Mouse (Mus musculus): ENCODE results near the gene Fbxw2. TPM values are rescaled to one million over a fixed set of nuclear protein-coding genes. Genes with fewer than 3 reads are reported as not detected.
"Not testable (repeated sequence)": the region's sequence is repeated elsewhere in the genome, so short reads cannot be mapped to it uniquely, and the experiment has no call there.

The Fbxw2 gene
- polyA plus RNA-seq, 1 experiment from 2014 or later, result 61.0 TPM

DNA sequence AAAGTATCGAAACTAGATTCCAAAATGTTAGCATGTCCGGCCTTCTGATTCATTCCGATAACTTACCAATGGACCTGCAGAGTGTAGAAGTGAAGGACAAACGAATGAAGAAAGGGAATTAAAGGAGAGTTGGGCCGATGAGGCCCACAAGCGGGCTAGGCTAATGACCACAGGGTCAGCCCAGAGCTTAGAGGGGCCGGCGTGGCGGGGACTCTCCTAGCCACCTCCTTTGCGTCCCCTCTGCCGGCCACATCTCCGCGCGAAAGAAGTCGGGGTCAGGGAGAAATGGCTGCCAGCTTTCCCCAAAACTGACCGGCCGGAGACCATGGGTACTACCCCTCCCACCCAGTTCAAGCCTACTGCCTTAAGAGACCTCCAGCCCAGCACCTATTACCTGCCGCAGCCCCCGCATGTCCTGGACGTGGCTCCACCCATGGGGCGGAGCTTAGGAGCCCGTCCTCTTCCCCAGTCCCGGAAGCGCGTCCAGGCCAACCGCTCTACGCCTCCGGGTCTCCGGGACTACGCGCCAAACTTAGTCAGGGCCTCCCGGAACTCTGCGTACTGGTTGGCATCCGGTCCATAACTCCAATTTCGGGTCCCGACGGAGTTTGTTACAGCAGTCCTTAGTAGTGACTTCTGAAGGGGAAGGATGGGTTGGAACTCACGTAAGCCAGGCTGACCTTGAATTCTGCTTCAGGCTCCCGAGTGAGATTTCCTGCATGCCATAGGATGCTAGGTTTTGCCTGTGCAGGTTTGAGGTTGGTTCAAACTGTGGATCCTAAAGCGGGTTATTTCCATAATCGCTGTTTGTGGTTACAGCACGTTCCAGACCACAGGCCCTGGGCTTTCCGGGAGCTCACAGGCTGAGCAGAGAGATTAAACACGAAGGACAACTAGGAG, 26.5 kb downstream of the Fbxw2 start, which contains the start of gene Rabepk:
Gene Rabepk, minus strand, starts transcription at position 556 of the 900 bp plus-strand sequence.
- H3K27ac ChIP-seq, result peak within 1 kb of the TSS; percentile 85
- peak within 1 kb of the TSS; percentile 67 for H3K4me3 ChIP-seq (replicated peaks; ENCODE audit: low read depth, low read length)
- no peak for TF ChIP-seq CTCF (IDR thresholded peaks at IDR 0.05; ENCODE audit: low read depth)
- WGBS, result 3% methylated on average over 44 of the region's 44 CpGs
- DNase-seq (ENCODE audit: low spot score) (peak; percentile 93), ATAC-seq (replicated peaks; ENCODE audit: low FRiP score, low read depth) (peak; percentile 80)
- peaks cover 7% of the 10 kb centered on the region; the same call in 1 of the 2 replicates for H3K4me1 ChIP-seq (replicated peaks; ENCODE audit: insufficient read depth, low read length)
- H3K36me3 ChIP-seq (ENCODE audit: insufficient read depth, low read length), result 0 out of 2 replicates have a peak, but pooled peaks cover 8% of the 10 kb centered on the region
- H3K9me3 ChIP-seq (replicated peaks; ENCODE audit: low read length), result no peaks in the 10 kb centered on the region
- H3K27me3 ChIP-seq (ENCODE audit: insufficient read depth, low read length), result no peaks in the 10 kb centered on the region
- H3K4me2 ChIP-seq (ENCODE audit: low read length), result peak within 1 kb of the TSS; percentile 81
- peak within 1 kb of the TSS; percentile 72 for H3K9ac ChIP-seq (ENCODE audit: low read depth, low read length)

DNA sequence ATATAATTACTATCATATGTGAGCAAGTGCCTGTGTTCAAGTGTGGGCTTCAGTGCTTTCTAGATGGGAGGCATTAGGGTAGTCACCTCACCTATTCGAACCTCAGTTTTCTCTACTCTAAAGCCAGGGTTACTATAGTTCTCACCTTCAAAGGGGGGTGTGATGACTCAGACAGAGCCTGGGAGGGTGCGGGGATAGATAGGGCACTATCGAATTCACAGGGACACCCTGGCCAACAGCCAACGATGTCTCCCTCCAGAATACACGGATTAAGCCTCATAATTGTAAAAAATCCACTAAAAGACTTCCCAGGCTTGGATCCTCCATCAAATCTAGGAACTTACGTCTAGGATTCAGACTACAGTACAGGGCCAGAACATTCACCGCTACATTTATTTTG, 30.7 kb downstream of the Fbxw2 start:
- Histone ChIP-seq H3K4me2 (ENCODE audit: low read length) (no peak overlapping the region), H3K4me1 (replicated peaks; ENCODE audit: insufficient read depth, low read length) (peaks cover 2% of the 10 kb centered on the region; the same call in 1 of the 2 replicates), H3K9me3 (replicated peaks; ENCODE audit: low read length) (no peaks in the 10 kb centered on the region), H3K36me3 (ENCODE audit: insufficient read depth, low read length) (0 out of 2 replicates have a peak, but pooled peaks cover 11% of the 10 kb centered on the region), H3K27ac (no peak overlapping the region), H3K9ac (ENCODE audit: low read depth, low read length) (no peak overlapping the region), H3K4me3 (replicated peaks; ENCODE audit: low read depth, low read length) (no peak overlapping the region), H3K27me3 (ENCODE audit: insufficient read depth, low read length) (no peaks in the 10 kb centered on the region)
- no peak for TF ChIP-seq CTCF (IDR thresholded peaks at IDR 0.05; ENCODE audit: low read depth)
- 88% methylated on average over 7 of the region's 7 CpGs for WGBS
- ATAC-seq (replicated peaks; ENCODE audit: low FRiP score, low read depth) (no peak), DNase-seq (ENCODE audit: low spot score) (no peak)

DNA sequence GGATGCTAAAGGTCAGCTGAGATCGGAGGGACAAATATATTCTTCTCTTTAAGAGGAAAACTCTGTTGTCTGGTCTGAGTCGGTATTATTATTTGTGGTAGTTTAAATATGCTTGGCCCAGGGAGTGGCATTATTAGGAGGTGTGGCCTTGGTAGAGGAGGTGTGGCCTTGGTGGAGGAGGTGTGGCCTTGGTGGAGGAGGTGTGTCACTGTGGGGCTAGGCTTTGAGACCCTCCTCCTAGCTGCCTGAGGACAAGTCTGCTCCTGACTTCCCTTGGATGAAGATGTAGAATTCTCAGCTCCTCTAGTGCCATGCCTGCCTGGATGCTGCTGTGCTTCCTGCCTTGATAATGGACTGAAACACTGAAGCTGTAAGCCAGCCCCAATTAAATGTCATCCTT, 31.6 kb downstream of the Fbxw2 start:
- 99% methylated on average over 2 of the region's 2 CpGs for WGBS
- Histone ChIP-seq H3K36me3 (ENCODE audit: insufficient read depth, low read length) (0 out of 2 replicates have a peak, but pooled peaks cover 11% of the 10 kb centered on the region), H3K9ac (ENCODE audit: low read depth, low read length) (no peak overlapping the region), H3K4me3 (replicated peaks; ENCODE audit: low read depth, low read length) (no peak overlapping the region), H3K4me1 (replicated peaks; ENCODE audit: insufficient read depth, low read length) (no peaks in the 10 kb centered on the region), H3K9me3 (replicated peaks; ENCODE audit: low read length) (no peaks in the 10 kb centered on the region), H3K27ac (no peak overlapping the region), H3K27me3 (ENCODE audit: insufficient read depth, low read length) (no peaks in the 10 kb centered on the region), H3K4me2 (ENCODE audit: low read length) (no peak overlapping the region)
- DNase-seq (ENCODE audit: low spot score) (no peak), ATAC-seq (replicated peaks; ENCODE audit: low FRiP score, low read depth) (no peak)
- TF ChIP-seq CTCF (IDR thresholded peaks at IDR 0.05; ENCODE audit: low read depth), result no peak

DNA sequence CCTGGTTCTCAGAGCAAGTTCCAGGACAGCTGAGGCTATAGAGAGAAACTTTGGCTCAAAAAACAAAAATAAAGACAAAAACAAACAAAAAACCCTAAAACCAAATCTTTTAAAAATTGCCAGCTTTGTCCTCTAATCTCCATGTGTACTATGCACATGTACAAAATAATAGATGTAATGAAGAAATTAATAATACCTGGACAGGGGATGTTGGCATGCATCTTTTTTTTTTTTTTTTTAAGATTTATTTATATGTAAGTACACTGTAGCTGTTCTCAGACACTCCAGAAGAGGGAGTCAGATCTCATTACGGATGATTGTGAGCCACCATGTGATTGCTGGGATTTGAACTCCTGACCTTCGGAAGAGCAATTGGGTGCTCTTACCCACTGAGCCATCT, 33.6 kb downstream of the Fbxw2 start:
- not testable (repeated sequence) for H3K4me3 ChIP-seq (replicated peaks; ENCODE audit: low read depth, low read length); H3K27me3 ChIP-seq (ENCODE audit: insufficient read depth, low read length); DNase-seq (ENCODE audit: low spot score); H3K27ac ChIP-seq; ATAC-seq (replicated peaks; ENCODE audit: low FRiP score, low read depth); H3K4me1 ChIP-seq (replicated peaks; ENCODE audit: insufficient read depth, low read length); H3K4me2 ChIP-seq (ENCODE audit: low read length); H3K9me3 ChIP-seq (replicated peaks; ENCODE audit: low read length); H3K9ac ChIP-seq (ENCODE audit: low read depth, low read length)
- 0 out of 2 replicates have a peak, but pooled peaks cover 11% of the 10 kb centered on the region for H3K36me3 ChIP-seq (ENCODE audit: insufficient read depth, low read length)
- WGBS, result 93% methylated on average over 2 of the region's 2 CpGs

DNA sequence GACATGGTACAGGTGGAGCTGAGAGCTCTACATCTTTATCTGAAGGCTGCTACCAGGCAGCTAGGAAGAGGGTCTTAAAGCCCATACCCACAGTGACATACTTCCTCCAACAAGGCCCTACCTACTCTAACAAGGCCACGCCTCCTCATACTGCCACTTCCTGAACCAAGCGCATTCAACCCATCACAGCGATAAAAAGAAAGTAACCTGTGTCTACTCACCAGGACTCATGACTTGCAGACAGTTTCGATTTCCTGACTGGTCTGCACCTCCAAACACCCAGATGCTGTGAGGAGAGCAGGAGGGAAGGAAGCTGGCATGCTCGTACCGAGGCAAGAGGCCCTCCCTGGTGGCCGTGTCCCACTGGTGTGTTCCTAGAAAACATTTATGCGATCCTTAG, 35.8 kb downstream of the Fbxw2 start:
- no peak for TF ChIP-seq CTCF (IDR thresholded peaks at IDR 0.05; ENCODE audit: low read depth)
- no peak overlapping the region for H3K27ac ChIP-seq
- no peak overlapping the region for H3K4me2 ChIP-seq (ENCODE audit: low read length)
- WGBS, result 96% methylated on average over 8 of the region's 8 CpGs
- ATAC-seq (replicated peaks; ENCODE audit: low FRiP score, low read depth) (no peak), DNase-seq (ENCODE audit: low spot score) (no peak)
- no peaks in the 10 kb centered on the region for H3K4me1 ChIP-seq (replicated peaks; ENCODE audit: insufficient read depth, low read length)
- no peaks in the 10 kb centered on the region for H3K9me3 ChIP-seq (replicated peaks; ENCODE audit: low read length)
- H3K36me3 ChIP-seq (ENCODE audit: insufficient read depth, low read length), result 0 out of 2 replicates have a peak, but pooled peaks cover 12% of the 10 kb centered on the region
- H3K27me3 ChIP-seq (ENCODE audit: insufficient read depth, low read length), result no peaks in the 10 kb centered on the region
- no peak overlapping the region for H3K4me3 ChIP-seq (replicated peaks; ENCODE audit: low read depth, low read length)
- H3K9ac ChIP-seq (ENCODE audit: low read depth, low read length), result no peak overlapping the region

DNA sequence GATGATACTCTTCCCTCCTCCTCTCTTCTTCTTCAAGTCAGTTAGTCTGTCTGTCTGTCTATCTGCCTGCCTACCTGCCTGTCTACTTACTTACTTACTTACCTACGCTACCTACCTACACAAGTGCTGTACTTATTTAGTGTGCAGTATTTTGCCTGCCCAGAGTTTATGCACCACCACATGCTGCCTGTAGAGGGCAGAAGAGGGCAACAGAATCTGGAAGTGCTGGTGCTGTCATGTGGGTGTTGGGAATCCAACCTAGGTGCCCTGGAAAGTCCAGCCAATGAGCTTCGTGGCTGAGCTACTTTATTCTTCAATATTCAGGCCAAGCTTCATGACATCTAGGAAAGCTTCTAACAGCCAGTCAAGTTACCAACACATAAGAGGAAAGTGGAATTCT, 42.0 kb downstream of the Fbxw2 start:
- ATAC-seq (replicated peaks; ENCODE audit: low FRiP score, low read depth) (no peak), DNase-seq (ENCODE audit: low spot score) (peak; percentile 49)
- no peak overlapping the region for H3K9ac ChIP-seq (ENCODE audit: low read depth, low read length)
- H3K27ac ChIP-seq, result no peak overlapping the region
- H3K4me1 ChIP-seq (replicated peaks; ENCODE audit: insufficient read depth, low read length), result no peaks in the 10 kb centered on the region
- no peak overlapping the region for H3K4me2 ChIP-seq (ENCODE audit: low read length)
- H3K9me3 ChIP-seq (replicated peaks; ENCODE audit: low read length), result no peaks in the 10 kb centered on the region
- H3K4me3 ChIP-seq (replicated peaks; ENCODE audit: low read depth, low read length), result no peak overlapping the region
- H3K27me3 ChIP-seq (ENCODE audit: insufficient read depth, low read length), result no peaks in the 10 kb centered on the region
- peak; percentile 83 for TF ChIP-seq CTCF (IDR thresholded peaks at IDR 0.05; ENCODE audit: low read depth)
- peaks cover 41% of the 10 kb centered on the region for H3K36me3 ChIP-seq (ENCODE audit: insufficient read depth, low read length)
- WGBS, result 88% methylated on average over 2 of the region's 2 CpGs
